Mouse (Mus musculus) C2C12 (cell line): ENCODE measurements around the gene Qprt. TPM values are rescaled to one million over a fixed set of nuclear protein-coding genes. Genes with fewer than 3 reads are reported as not detected.

Source experiments
- H3K27me3 ChIP-seq: one replicate; pipeline ENCODE4 v1.6.1; 2011; ENCODE audit not compliant: control insufficient read depth, insufficient read depth, insufficient read length
- H3K36me3 ChIP-seq: one replicate; pipeline ENCODE4 v1.6.1; 2011; ENCODE audit not compliant: control insufficient read depth, insufficient read depth
- H3K4me3 ChIP-seq: one replicate; pipeline ENCODE4 v1.5.1; 2011; ENCODE audit warnings: mild to moderate bottlenecking, control low read depth; ENCODE audit not compliant: poor library complexity, insufficient read depth, severe bottlenecking
- H3K79me2 ChIP-seq: one replicate; pipeline ENCODE4 v1.6.1; 2011; ENCODE audit not compliant: control insufficient read depth, insufficient read depth
- H3K79me3 ChIP-seq: one replicate; pipeline ENCODE4 v1.6.1; 2011; ENCODE audit warnings: low read depth, control low read depth
- H3ac ChIP-seq: one replicate; pipeline ENCODE3; 2011; ENCODE audit warnings: low read depth; ENCODE audit not compliant: control insufficient read depth, insufficient read length
- CEBPB ChIP-seq: IDR thresholded peaks from one replicate; pipeline ENCODE4 v1.6.1; 2011; ENCODE audit warnings: low read depth, mild to moderate bottlenecking, control low read depth, moderate library complexity
- CTCF ChIP-seq: IDR thresholded peaks from one replicate; pipeline ENCODE4 v1.5.1; 2011; ENCODE audit not compliant: control insufficient read depth, insufficient read depth, insufficient read length
- FOSL1 ChIP-seq: IDR thresholded peaks from one replicate; pipeline ENCODE4 v1.8.0; 2011; ENCODE audit warnings: mild to moderate bottlenecking, low read length; ENCODE audit not compliant: poor library complexity, insufficient read depth, severe bottlenecking
- MAX ChIP-seq: IDR thresholded peaks from one replicate; pipeline ENCODE4 v1.6.1; 2011; ENCODE audit warnings: mild to moderate bottlenecking, control low read depth
- MYOD1 ChIP-seq: IDR thresholded peaks from one replicate; pipeline ENCODE4 v1.6.1; 2011; ENCODE audit warnings: low read depth; ENCODE audit not compliant: control insufficient read depth, insufficient read length
- MYOG ChIP-seq: IDR thresholded peaks from one replicate; pipeline ENCODE4 v1.6.1; 2011; ENCODE audit not compliant: control insufficient read depth, insufficient read length; ENCODE audit errors: extremely low read depth
- USF1 ChIP-seq: IDR thresholded peaks from one replicate; pipeline ENCODE4 v1.6.1; 2011; ENCODE audit warnings: low read depth, mild to moderate bottlenecking, control low read depth, moderate library complexity
- polyA plus RNA-seq: library from polyadenylated mRNA; unstranded; fragments of >200 nt; fragmentation: generic; extraction: Trizol; gene quantifications from one replicate; pipeline ENCODE4 v1.2.1, GENCODE M21; 2012; ENCODE audit warnings: missing spikeins

Gene Qprt
- polyA plus RNA-seq, 1 experiment = not detected

DNA sequence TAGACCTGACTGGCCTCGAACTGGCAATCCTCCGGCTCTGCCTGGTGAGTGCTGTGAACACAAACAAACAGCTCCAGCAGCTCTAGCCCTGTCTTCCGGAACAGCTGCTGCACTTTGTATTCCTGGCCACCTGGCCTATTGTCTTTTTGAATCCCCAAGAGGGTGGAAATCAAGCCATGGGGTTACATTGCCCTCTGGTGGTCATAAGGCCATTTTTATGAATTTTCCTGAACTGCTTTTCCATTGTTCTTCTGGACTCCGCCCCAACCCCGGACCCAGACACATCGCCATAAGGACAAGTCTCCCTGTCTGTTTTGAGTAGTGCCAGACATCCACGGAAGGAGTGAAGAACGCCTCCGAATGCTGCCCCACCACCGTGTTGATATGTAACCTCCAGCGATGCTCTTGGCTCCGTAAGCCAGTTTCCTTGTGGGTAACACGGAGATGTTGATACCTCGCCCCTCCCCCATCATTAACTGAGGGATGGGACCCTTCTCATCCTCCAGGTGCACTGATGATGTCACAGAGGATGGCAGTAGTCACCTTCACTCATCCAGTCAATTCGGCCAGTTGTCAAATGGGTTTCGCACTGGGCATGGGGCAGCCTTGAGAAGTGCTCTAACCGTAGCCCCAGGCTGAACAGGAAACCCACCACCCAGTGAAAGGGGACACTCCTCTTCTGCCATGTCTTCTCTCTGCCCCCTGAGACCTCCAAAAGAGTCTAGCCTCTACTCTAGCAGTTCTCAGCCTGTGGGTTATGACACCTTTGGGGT lies 17.3 kb downstream of the Qprt start:
- Histone ChIP-seq H3K79me2 (no peaks in the 10 kb centered on the region), H3K36me3 (no peaks in the 10 kb centered on the region), H3K27me3 (peaks cover 8% of the 10 kb centered on the region), H3K4me3 (no peak overlapping the region), H3K79me3 (no peaks in the 10 kb centered on the region), H3ac (peak overlapping the region; percentile 31)
- TF ChIP-seq MYOD1 (peak; percentile 89), FOSL1 (no peak), CEBPB (no peak), MYOG (no peak), MAX (peak; percentile 43), USF1 (no peak), CTCF (peak; percentile 20)

DNA sequence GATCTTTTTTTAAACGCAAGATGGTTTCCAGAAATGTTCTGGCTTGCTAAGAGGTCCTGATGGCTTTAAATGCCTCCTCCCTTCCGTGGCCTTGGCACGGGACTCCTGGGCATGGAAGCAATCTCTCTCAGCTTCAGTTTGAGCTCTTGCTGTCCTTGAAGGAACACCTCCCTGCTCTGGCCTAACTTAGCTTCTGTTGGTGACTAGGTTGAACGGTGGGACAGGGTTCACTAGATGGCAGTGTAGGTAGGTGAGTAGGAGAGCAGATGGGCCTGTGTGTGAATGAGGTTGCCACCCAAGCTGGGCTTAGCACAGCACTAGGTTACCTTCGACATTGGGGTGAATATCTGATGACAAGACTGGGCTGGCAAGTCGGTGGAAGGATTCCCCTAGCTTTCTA lies 18.1 kb downstream of the Qprt start:
- TF ChIP-seq FOSL1 = no peak
- no peak for TF ChIP-seq USF1
- TF ChIP-seq MYOG = no peak
- no peak for TF ChIP-seq MYOD1
- TF ChIP-seq MAX = no peak
- TF ChIP-seq CEBPB = no peak
- Histone ChIP-seq H3K36me3 (no peaks in the 10 kb centered on the region), H3K4me3 (no peak overlapping the region), H3K79me2 (no peaks in the 10 kb centered on the region), H3ac (no peak overlapping the region), H3K27me3 (peaks cover 7% of the 10 kb centered on the region), H3K79me3 (no peaks in the 10 kb centered on the region)

DNA sequence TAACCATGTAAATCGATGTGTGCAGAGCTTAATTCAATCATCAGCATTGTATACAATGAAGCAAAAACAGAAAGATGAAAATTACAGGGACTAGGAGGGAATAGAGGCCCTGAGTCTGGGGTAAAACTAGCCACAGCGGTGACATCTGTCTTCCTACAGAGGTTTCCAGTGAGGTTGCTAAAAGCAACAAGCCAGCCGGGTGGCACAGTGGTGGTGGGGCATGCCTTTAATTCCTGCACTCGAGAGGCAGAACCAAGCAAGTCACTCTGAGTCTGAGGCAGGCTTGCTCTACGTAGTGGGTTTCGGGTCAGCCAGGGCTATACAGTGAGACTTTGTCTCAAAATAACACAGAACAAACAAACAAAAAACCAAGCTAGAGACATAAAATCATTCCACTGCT lies 19.9 kb downstream of the Qprt start:
- no peak overlapping the region for H3K4me3 ChIP-seq
- H3K79me2 ChIP-seq = no peaks in the 10 kb centered on the region
- no peaks in the 10 kb centered on the region for H3K79me3 ChIP-seq
- H3K36me3 ChIP-seq = no peaks in the 10 kb centered on the region
- no peak for TF ChIP-seq MYOG
- TF ChIP-seq FOSL1 = no peak
- no peak for TF ChIP-seq CTCF
- TF ChIP-seq CEBPB = no peak
- no peaks in the 10 kb centered on the region for H3K27me3 ChIP-seq
- no peak overlapping the region for H3ac ChIP-seq

DNA sequence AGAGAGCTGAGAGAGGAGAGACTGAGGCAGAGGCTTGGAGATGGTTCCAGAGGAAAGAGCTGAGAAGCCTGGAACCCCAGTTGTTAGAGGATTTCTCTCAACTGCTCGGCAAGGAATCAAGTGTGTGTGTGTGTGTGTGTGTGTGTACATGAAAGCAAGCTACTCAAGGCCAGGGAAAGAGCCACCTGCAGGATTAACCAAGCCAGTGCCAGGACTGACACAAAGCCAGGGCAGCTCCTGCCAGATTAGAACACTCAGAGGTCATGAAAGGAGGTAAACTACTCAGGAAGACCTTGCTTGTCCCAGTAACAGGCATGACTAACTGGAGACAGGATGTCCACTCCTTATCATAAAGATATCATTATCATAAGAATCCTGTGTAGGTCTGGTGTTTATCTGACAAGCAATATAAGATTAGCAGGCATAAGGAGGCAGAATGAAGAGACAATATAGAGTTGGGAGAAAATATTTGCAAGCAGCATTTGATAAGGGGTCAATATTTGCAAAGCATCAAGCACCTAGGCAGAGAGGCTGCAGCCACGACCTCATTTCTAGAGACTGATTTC lies 20.5 kb downstream of the Qprt start:
- Histone ChIP-seq H3ac (no peak overlapping the region), H3K36me3 (no peaks in the 10 kb centered on the region), H3K4me3 (no peak overlapping the region), H3K79me2 (no peaks in the 10 kb centered on the region), H3K27me3 (no peaks in the 10 kb centered on the region), H3K79me3 (no peaks in the 10 kb centered on the region)
- TF ChIP-seq CEBPB (no peak), MYOG (no peak), MYOD1 (no peak), CTCF (no peak), MAX (no peak), USF1 (no peak), FOSL1 (no peak)

DNA sequence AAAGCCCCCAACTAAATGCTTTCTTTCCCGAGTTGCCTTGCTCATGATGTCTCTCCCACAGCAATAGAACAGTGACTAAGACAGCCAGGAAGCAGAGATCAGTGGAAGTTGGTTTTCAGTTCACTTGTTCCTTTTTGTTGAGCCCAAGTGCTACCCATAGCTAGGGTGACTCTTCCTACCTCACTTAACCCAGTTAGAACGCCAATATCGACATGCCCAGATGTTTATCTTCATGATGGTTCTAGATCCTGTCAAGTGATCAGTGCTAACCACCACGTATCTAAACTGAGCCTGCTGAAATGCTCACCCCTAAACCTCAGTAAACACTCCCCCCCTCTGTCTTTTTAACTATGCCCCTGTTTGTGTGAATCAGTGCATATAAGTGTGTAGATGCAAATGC lies 22.5 kb downstream of the Qprt start:
- Histone ChIP-seq H3K36me3 (no peaks in the 10 kb centered on the region), H3K79me2 (no peaks in the 10 kb centered on the region), H3ac (no peak overlapping the region), H3K79me3 (no peaks in the 10 kb centered on the region), H3K4me3 (no peak overlapping the region), H3K27me3 (no peaks in the 10 kb centered on the region)
- TF ChIP-seq CTCF (no peak), MYOG (no peak), MAX (no peak), USF1 (no peak), FOSL1 (no peak), CEBPB (no peak), MYOD1 (no peak)

DNA sequence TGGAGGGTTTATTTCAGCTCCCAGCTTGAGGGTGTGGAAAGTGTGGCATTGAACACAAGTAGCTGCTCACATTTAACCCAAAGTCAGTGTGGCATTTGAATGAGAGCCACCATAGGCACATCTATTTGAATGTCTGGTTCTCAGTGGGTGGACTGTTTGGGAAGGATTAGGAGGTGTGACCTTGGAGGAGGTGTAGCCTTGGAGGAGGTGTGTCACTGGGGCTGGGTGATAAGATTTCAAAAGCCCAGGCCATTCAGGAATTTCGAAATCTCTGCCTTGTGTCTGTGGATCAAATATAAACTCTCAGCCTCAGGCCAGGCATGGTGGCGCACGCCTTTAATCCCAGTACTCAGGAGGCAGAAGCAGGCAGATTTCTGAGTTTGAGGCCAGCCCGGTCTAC lies 23.1 kb downstream of the Qprt start:
- Histone ChIP-seq H3K4me3 (no peak overlapping the region), H3K79me2 (no peaks in the 10 kb centered on the region), H3K36me3 (no peaks in the 10 kb centered on the region), H3K27me3 (no peaks in the 10 kb centered on the region), H3ac (no peak overlapping the region), H3K79me3 (no peaks in the 10 kb centered on the region)
- no peak for TF ChIP-seq USF1
- no peak for TF ChIP-seq CTCF
- TF ChIP-seq FOSL1 = no peak
- no peak for TF ChIP-seq MYOD1
- no peak for TF ChIP-seq MAX
- no peak for TF ChIP-seq MYOG
- TF ChIP-seq CEBPB = no peak
